Mouse (Mus musculus): ENCODE measurements around the gene Tpmt. TPM values are rescaled to one million over a fixed set of nuclear protein-coding genes. Genes with fewer than 3 reads are reported as not detected.
A peak's percentile ranks its signal among the peaks of the same experiment; 100 is the strongest.

Tpmt gene
- polyA plus RNA-seq, 1 experiment: 2.9 TPM

DNA sequence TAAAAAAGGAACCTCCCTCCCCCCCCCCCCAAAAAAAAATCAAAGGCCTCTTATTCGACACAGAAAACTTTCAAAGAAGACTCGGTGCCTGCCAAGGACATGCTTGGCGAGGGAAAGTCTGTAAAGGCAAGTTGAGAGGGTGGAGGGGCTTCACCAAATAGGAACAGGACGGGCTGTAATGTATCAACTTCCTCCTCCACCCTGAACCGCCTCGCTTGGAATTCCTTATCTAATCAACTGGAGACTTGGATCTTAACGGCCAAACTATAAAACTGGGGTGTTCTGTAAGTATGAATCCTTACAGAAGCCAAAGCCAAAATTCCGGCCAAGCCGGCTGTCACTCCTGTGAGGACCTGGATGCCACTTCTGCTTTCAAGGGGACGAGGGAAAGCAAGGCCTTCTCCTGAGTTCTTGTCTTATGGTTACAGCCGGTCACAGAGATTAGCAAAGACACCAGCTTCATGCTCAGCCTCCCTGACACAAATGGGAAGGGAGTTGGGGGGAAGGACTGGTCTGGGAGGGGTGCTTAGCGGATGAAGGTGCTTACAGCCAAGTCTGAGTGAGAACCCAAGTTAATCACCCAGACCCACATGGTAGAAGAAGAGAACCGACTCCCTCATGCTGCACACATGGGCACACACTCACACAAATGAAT is 64.6 kb downstream of the Tpmt start:
- Histone ChIP-seq H3K4me1 (ENCODE audit: control insufficient read depth, insufficient read depth, low read length) (peaks cover 4% of the 10 kb centered on the region), H3K27me3 (ENCODE audit: control insufficient read depth, insufficient read depth, low read length) (no peaks in the 10 kb centered on the region), H3K36me3 (ENCODE audit: control insufficient read depth, insufficient read depth, low read length) (no peaks in the 10 kb centered on the region), H3K4me3 (ENCODE audit: control insufficient read depth, low read depth, low read length) (no peak overlapping the region), H3K27ac (ENCODE audit: control insufficient read depth, insufficient read depth, low read depth, low read length) (peak overlapping the region; percentile 39; the same call in 1 of the 2 replicates)
- no peak for TF ChIP-seq POLR2A (IDR thresholded peaks at IDR 0.05; ENCODE audit: control insufficient read depth, low read depth, low read length)
- no peak for TF ChIP-seq CTCF (IDR thresholded peaks at IDR 0.05; ENCODE audit: control insufficient read depth, insufficient read depth, insufficient replicate concordance, low read depth, low read length)

- TF ChIP-seq CTCF (IDR thresholded peaks at IDR 0.05; ENCODE audit: control insufficient read depth, insufficient read depth, insufficient replicate concordance, low read depth, low read length) (no peak), POLR2A (IDR thresholded peaks at IDR 0.05; ENCODE audit: control insufficient read depth, low read depth, low read length) (no peak)
- peak overlapping the region; percentile 69 for H3K4me3 ChIP-seq (ENCODE audit: control insufficient read depth, low read depth, low read length)
- peaks cover 4% of the 10 kb centered on the region for H3K4me1 ChIP-seq (ENCODE audit: control insufficient read depth, insufficient read depth, low read length)
- no peak overlapping the region for H3K27ac ChIP-seq (ENCODE audit: control insufficient read depth, insufficient read depth, low read depth, low read length)
- no peaks in the 10 kb centered on the region for H3K36me3 ChIP-seq (ENCODE audit: control insufficient read depth, insufficient read depth, low read length)
- no peaks in the 10 kb centered on the region for H3K27me3 ChIP-seq (ENCODE audit: control insufficient read depth, insufficient read depth, low read length)
Measured at GRCm38 (mm10) chr13:46976532-46976931, 68.0 kb downstream of the Tpmt start.

DNA sequence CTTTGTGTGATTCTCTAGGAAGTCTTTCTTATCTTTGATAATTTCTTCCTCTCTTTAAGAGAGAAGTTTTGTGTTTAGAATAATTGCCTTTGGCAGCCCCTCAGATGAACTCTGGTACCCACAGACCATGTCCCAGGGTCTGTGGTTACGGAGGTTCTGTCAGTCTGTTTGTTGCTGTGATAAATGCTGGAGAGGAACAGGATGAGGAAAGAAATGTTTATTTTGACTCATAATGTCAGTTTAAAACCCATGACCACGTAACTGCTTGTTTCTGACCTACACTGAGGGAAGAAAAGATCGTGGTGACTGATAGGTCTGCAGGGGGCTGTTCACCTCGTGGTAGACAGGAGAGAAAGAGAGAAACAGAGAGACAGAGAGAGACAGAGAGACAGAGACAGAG is 68.6 kb downstream of the Tpmt start:
- no peaks in the 10 kb centered on the region for H3K36me3 ChIP-seq (ENCODE audit: control insufficient read depth, insufficient read depth, low read length)
- H3K27ac ChIP-seq (ENCODE audit: control insufficient read depth, insufficient read depth, low read depth, low read length): no peak overlapping the region
- H3K27me3 ChIP-seq (ENCODE audit: control insufficient read depth, insufficient read depth, low read length): no peaks in the 10 kb centered on the region
- TF ChIP-seq CTCF (IDR thresholded peaks at IDR 0.05; ENCODE audit: control insufficient read depth, insufficient read depth, insufficient replicate concordance, low read depth, low read length) (no peak), POLR2A (IDR thresholded peaks at IDR 0.05; ENCODE audit: control insufficient read depth, low read depth, low read length) (no peak)
- H3K4me1 ChIP-seq (ENCODE audit: control insufficient read depth, insufficient read depth, low read length): peaks cover 4% of the 10 kb centered on the region
- H3K4me3 ChIP-seq (ENCODE audit: control insufficient read depth, low read depth, low read length): peak overlapping the region; percentile 69

GRCm38 (mm10) chr13:46975031-46975551 is 69.4 kb downstream of the Tpmt start:
- peak overlapping the region; percentile 61 for H3K4me3 ChIP-seq (ENCODE audit: control insufficient read depth, low read depth, low read length)
- H3K27ac ChIP-seq (ENCODE audit: control insufficient read depth, insufficient read depth, low read depth, low read length): no peak overlapping the region
- H3K4me1 ChIP-seq (ENCODE audit: control insufficient read depth, insufficient read depth, low read length): peaks cover 1% of the 10 kb centered on the region
- H3K36me3 ChIP-seq (ENCODE audit: control insufficient read depth, insufficient read depth, low read length): no peaks in the 10 kb centered on the region
- TF ChIP-seq CTCF (IDR thresholded peaks at IDR 0.05; ENCODE audit: control insufficient read depth, insufficient read depth, insufficient replicate concordance, low read depth, low read length): no peak
- TF ChIP-seq POLR2A (IDR thresholded peaks at IDR 0.05; ENCODE audit: control insufficient read depth, low read depth, low read length): no peak
- no peaks in the 10 kb centered on the region for H3K27me3 ChIP-seq (ENCODE audit: control insufficient read depth, insufficient read depth, low read length)

Other genes with a start within 250 kb of the Tpmt start
- 5.3 and 7.4 TPM in 2 replicates for gene Kif13a, start 114.9 kb downstream of the Tpmt start, polyA plus RNA-seq (2012; rRNA removed)
- 0.49 and 0.75 TPM in 2 replicates for gene Nhlrc1, start 29.9 kb downstream of the Tpmt start, polyA plus RNA-seq (2012; rRNA removed)
- gene Kdm1b, start 1.2 kb downstream of the Tpmt start, polyA plus RNA-seq (2012; rRNA removed): 2.0 and 2.3 TPM in 2 replicates
- 5.3 and 6.5 TPM in 2 replicates for gene Dek, start 61.5 kb upstream of the Tpmt start, polyA plus RNA-seq (2012; rRNA removed)
- gene Rnf144b, start 77.9 kb upstream of the Tpmt start, polyA plus RNA-seq (2012; rRNA removed): 17.8 and 20.9 TPM in 2 replicates